Mouse (Mus musculus) right cerebral cortex, postnatal 25 days (tissue): Measurements from ENCODE around the gene Ap4s1.
A peak's percentile ranks its signal among the peaks of the same experiment; 100 is the strongest.
"Not testable (repeated sequence)": the region's sequence is repeated elsewhere in the genome, so short reads cannot be mapped to it uniquely, and the experiment has no call there.

ENCODE experiments used
- DNase-seq: peaks from one replicate; pipeline ENCODE4 v3.0.0; 2022

Gene Ap4s1

GRCm38 (mm10) chr12:51690893-51691844 lies at the start of gene Ap4s1:
Gene Ap4s1, plus strand, starts transcription at chr12:51691033.
- DNase-seq: peak; percentile 82

GRCm38 (mm10) chr12:51641871-51642270 lies 49.0 kb upstream of the Ap4s1 start:
- DNase-seq: no peak

GRCm38 (mm10) chr12:51649401-51649800 lies 41.4 kb upstream of the Ap4s1 start:
- not testable (repeated sequence) for DNase-seq

DNA sequence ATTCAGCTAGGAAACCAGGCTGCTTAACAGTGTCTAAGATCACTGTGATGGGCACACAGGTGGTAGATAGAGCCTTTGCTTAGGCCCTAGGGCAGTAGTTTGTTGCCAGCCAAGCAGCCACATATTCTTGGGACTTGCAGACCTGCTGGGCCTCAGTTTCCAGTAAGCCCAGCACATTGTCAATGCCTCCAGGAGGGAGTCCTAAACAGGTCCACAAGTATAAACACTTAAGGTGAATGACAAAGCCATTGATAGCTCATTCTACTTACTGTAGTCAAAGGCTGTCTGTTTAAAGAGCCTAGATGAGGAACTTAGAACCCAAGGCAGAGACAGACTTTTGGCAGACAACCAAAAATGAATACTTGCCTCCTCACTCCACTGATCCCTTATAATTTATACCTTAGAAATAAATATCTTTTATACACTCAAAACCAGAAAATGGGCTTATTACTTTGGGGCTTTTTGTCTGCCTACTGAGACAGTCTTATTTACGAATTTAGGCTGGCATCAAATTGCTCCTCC lies 34.8 kb upstream of the Ap4s1 start:
- no peak for DNase-seq

- no peak for DNase-seq
These were observed 27.8 kb upstream of the Ap4s1 start for GRCm38 (mm10) chr12:51663011-51663410.

- DNase-seq: no peak
These were observed 26.9 kb upstream of the Ap4s1 start for GRCm38 (mm10) chr12:51663908-51664307.

DNA sequence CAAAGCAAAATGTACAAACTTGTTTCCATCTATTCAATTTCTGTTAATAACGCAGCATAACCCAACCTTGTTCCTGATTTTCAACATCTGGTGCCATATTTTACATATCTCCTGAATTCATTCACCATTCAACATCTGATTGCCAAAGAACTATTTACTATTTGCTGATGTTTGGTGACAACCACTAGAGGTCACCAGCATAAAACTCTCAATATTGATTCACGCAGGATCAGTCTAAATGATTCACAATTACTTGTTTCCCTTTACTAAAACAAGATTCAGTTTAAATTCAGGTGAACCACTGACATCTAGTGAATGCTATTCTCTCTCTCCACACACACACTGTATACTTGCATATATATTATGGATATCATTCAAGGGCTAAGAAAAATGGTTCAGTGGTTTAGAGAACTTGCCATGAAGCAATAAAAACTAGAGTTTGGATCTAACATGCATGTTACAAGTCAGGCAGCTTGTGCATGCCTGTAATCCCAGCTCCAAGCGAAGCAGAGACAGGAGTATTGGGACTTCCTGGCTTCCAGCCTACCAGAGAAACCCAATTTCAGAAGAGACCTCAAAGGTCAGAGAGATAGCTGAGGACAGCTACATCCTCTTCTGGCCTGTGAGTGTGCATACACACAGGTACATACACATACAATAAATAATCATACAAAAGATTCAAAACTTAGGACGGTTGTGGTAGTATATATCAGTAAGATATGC lies 24.0 kb upstream of the Ap4s1 start:
- DNase-seq: no peak

GRCm38 (mm10) chr12:51671231-51671891 lies 19.5 kb upstream of the Ap4s1 start:
- DNase-seq: no peak

GRCm38 (mm10) chr12:51673270-51673669 lies 17.6 kb upstream of the Ap4s1 start:
- no peak for DNase-seq

- DNase-seq: no peak
These were observed 14.4 kb upstream of the Ap4s1 start for GRCm38 (mm10) chr12:51676442-51676841.

GRCm38 (mm10) chr12:51678844-51679243 lies 12.0 kb upstream of the Ap4s1 start:
- no peak for DNase-seq

GRCm38 (mm10) chr12:51688546-51688945 lies 2.3 kb upstream of the Ap4s1 start:
- no peak for DNase-seq

DNA sequence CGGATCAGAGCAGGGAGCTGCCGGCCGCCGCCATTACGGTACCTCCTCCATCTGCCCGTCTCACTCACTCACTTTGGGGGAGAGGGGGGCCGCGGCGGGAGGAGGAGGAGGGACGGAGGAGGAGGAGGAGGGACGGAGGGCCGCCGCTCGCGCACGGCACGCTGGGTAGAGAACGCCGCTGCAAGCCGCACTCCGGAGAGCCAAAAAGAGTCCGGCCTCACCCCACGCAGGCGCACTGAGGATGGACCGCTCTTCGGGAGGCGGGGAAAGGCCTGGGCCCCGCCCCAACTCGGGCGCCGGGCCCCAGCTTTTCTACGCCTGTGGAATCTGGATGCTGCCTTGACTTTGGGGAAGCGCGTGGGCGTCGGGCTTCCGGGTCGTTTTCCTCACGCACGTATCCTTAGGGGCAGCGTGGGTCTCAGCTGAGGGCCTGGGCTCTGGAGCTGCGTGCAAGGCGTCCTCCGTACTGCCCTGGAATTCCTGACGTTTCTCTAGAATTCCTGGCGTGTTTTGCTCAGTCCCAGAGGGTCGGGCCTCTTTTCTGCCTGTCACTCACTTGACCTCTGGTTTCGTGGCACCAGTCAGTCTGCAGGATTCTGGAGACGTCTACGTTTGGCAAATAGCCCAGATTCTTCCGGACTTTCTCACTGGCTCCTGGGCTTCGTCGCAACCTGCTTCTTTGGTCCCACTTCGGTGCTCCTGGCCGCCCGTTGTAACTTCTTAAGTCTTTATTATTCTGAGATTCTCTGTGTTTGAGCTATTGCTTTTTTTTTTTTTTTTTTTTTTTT lies 1.2 kb downstream of the Ap4s1 start, which contains the start of gene Strn3:
Gene Strn3 (minus strand): TSS at position 53 of the 788 bp plus-strand sequence.
- DNase-seq: peak; percentile 96

GRCm38 (mm10) chr12:51692870-51693269 lies 2.0 kb downstream of the Ap4s1 start:
- not testable (repeated sequence) for DNase-seq

GRCm38 (mm10) chr12:51693419-51693818 lies 2.6 kb downstream of the Ap4s1 start:
- no peak for DNase-seq

DNA sequence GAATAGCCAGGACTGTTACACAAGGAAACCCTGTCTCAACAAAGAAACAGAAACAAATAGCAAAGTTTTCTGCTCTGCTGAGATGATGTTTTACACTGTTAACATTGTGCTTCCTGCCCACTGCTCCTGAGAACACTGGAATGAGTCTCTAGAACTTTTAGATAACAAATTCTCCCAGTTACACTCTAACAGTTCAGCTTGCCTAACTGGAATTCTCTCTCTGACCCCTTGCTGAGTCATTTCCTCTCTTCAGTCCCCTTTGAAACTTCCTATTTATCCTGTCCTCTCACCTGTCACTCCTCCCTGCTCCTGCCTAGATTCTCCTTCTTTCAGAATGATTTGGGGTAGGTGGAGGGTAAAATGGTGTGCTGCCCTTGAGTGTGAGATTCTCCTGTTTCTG lies 3.3 kb downstream of the Ap4s1 start:
- no peak for DNase-seq

GRCm38 (mm10) chr12:51694966-51695365 lies 4.1 kb downstream of the Ap4s1 start:
- DNase-seq: no peak

DNA sequence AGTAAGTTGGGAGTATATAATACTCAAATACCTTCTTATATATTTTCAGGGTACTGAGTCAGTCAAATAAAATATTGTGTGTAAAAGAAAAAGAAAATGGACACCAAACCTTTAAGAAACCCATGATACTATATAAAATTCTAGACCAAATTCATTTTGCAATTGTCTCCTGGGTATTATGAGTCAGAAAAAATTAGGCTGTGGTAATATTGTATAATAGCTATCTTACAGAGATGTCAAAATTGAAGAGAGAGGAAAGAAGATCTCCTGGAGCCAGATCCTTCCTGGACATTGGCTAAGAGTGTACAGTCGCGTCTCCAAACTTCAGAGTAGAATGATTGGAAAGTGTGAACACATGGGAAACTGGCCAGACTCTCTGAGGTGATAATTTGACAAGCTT lies 5.3 kb downstream of the Ap4s1 start:
- no peak for DNase-seq

GRCm38 (mm10) chr12:51699623-51700393 lies 9.0 kb downstream of the Ap4s1 start:
- no peak for DNase-seq

- DNase-seq: no peak
These were observed 10.9 kb downstream of the Ap4s1 start for GRCm38 (mm10) chr12:51701723-51702122.

DNA sequence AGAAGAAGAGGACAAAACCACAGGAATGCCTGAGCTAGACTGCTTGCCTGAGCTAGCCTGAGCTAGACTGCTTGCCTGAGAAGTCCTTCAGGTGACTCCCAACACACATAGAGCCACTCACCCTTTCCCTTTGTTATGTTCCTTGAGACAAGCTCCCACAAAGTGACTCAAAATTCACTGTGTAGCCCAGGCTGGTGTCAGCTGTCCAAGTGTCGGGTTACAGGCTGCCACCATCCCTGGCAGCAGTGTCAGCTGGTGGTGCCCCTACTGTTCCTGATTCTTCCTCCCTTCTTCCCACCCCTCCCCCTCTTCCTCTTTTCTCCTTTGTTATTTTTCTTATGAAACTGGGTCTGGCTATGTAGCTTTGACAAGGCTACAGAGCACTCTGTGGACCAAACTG lies 13.0 kb downstream of the Ap4s1 start:
- DNase-seq: no peak
